Mouse (Mus musculus): ENCODE results near the gene Ppp1r18. TPM values are rescaled to one million over a fixed set of nuclear protein-coding genes. Genes with fewer than 3 reads are reported as not detected.

The Ppp1r18 gene
- polyA plus RNA-seq, 1 experiment, result 48.9 TPM

- DNase-seq (ENCODE audit: low read depth), result peak; percentile 23
Measured at GRCm38 (mm10) chr17:35903343-35903991, 38.1 kb downstream of the Ppp1r18 start.

GRCm38 (mm10) chr17:35903992-35904355 lies 38.6 kb downstream of the Ppp1r18 start:
- TF ChIP-seq CTCF (IDR thresholded peaks at IDR 0.05; ENCODE audit: borderline replicate concordance, extremely low read depth, insufficient read depth, insufficient read length), result no peak
- no peak for TF ChIP-seq POLR2A (IDR thresholded peaks at IDR 0.05; ENCODE audit: borderline replicate concordance, extremely low read depth, insufficient read depth, insufficient read length, poor library complexity, severe bottlenecking)
- DNase-seq (ENCODE audit: low read depth), result no peak

More at GRCm38 (mm10) chr17:35903343-35903991, 38.1 kb downstream of the Ppp1r18 start:
- TF ChIP-seq POLR2A (IDR thresholded peaks at IDR 0.05; ENCODE audit: borderline replicate concordance, extremely low read depth, insufficient read depth, insufficient read length, poor library complexity, severe bottlenecking), result no peak
- TF ChIP-seq CTCF (IDR thresholded peaks at IDR 0.05; ENCODE audit: borderline replicate concordance, extremely low read depth, insufficient read depth, insufficient read length), result no peak

- DNase-seq (ENCODE audit: low read depth), result no peak
- TF ChIP-seq CTCF (IDR thresholded peaks at IDR 0.05; ENCODE audit: borderline replicate concordance, extremely low read depth, insufficient read depth, insufficient read length) (no peak), POLR2A (IDR thresholded peaks at IDR 0.05; ENCODE audit: borderline replicate concordance, extremely low read depth, insufficient read depth, insufficient read length, poor library complexity, severe bottlenecking) (no peak)
Measured at GRCm38 (mm10) chr17:35905587-35905986, 40.2 kb downstream of the Ppp1r18 start.

GRCm38 (mm10) chr17:35907609-35908008 lies 42.2 kb downstream of the Ppp1r18 start:
- TF ChIP-seq POLR2A (IDR thresholded peaks at IDR 0.05; ENCODE audit: borderline replicate concordance, extremely low read depth, insufficient read depth, insufficient read length, poor library complexity, severe bottlenecking), result no peak
- no peak for DNase-seq (ENCODE audit: low read depth)

- TF ChIP-seq POLR2A (IDR thresholded peaks at IDR 0.05; ENCODE audit: borderline replicate concordance, extremely low read depth, insufficient read depth, insufficient read length, poor library complexity, severe bottlenecking) (no peak), CTCF (IDR thresholded peaks at IDR 0.05; ENCODE audit: borderline replicate concordance, extremely low read depth, insufficient read depth, insufficient read length) (no peak)
Measured at GRCm38 (mm10) chr17:35909186-35909918, 44.0 kb downstream of the Ppp1r18 start.

GRCm38 (mm10) chr17:35909919-35910369 lies 44.6 kb downstream of the Ppp1r18 start, which contains the start of gene Atat1:
Gene Atat1, minus strand, starts transcription at chr17:35910075.
- TF ChIP-seq POLR2A (IDR thresholded peaks at IDR 0.05; ENCODE audit: borderline replicate concordance, extremely low read depth, insufficient read depth, insufficient read length, poor library complexity, severe bottlenecking) (peak; percentile 91; the same call in 1 of the 2 replicates), CTCF (IDR thresholded peaks at IDR 0.05; ENCODE audit: borderline replicate concordance, extremely low read depth, insufficient read depth, insufficient read length) (no peak)
- peak; percentile 97 for DNase-seq (ENCODE audit: low read depth)

More at GRCm38 (mm10) chr17:35909186-35909918, 44.0 kb downstream of the Ppp1r18 start:
- no peak for DNase-seq (ENCODE audit: low read depth)

GRCm38 (mm10) chr17:35914975-35915374 lies 49.6 kb downstream of the Ppp1r18 start:
- TF ChIP-seq POLR2A (IDR thresholded peaks at IDR 0.05; ENCODE audit: borderline replicate concordance, extremely low read depth, insufficient read depth, insufficient read length, poor library complexity, severe bottlenecking) (no peak), CTCF (IDR thresholded peaks at IDR 0.05; ENCODE audit: borderline replicate concordance, extremely low read depth, insufficient read depth, insufficient read length) (no peak)
- DNase-seq (ENCODE audit: low read depth), result no peak

GRCm38 (mm10) chr17:35915538-35916296 lies 50.3 kb downstream of the Ppp1r18 start:
- TF ChIP-seq POLR2A (IDR thresholded peaks at IDR 0.05; ENCODE audit: borderline replicate concordance, extremely low read depth, insufficient read depth, insufficient read length, poor library complexity, severe bottlenecking), result no peak
- no peak for TF ChIP-seq CTCF (IDR thresholded peaks at IDR 0.05; ENCODE audit: borderline replicate concordance, extremely low read depth, insufficient read depth, insufficient read length)
- DNase-seq (ENCODE audit: low read depth), result no peak

- peak; percentile 64; the same call in 1 of the 2 replicates for TF ChIP-seq CTCF (IDR thresholded peaks at IDR 0.05; ENCODE audit: borderline replicate concordance, extremely low read depth, insufficient read depth, insufficient read length)
- peak; percentile 89; the same call in 1 of the 2 replicates for TF ChIP-seq POLR2A (IDR thresholded peaks at IDR 0.05; ENCODE audit: borderline replicate concordance, extremely low read depth, insufficient read depth, insufficient read length, poor library complexity, severe bottlenecking)
- peak; percentile 100 for DNase-seq (ENCODE audit: low read depth)
Measured at GRCm38 (mm10) chr17:35916297-35917142, 51.1 kb downstream of the Ppp1r18 start, which contains the start of the genes Mrps18b and Ppp1r10. Gene Mrps18b, minus strand, starts transcription at chr17:35916389. Gene Ppp1r10, plus strand, starts transcription at chr17:35916434.

GRCm38 (mm10) chr17:35917143-35917462 lies 51.7 kb downstream of the Ppp1r18 start:
- no peak for TF ChIP-seq CTCF (IDR thresholded peaks at IDR 0.05; ENCODE audit: borderline replicate concordance, extremely low read depth, insufficient read depth, insufficient read length)
- TF ChIP-seq POLR2A (IDR thresholded peaks at IDR 0.05; ENCODE audit: borderline replicate concordance, extremely low read depth, insufficient read depth, insufficient read length, poor library complexity, severe bottlenecking), result no peak
- DNase-seq (ENCODE audit: low read depth), result no peak
